Mouse (Mus musculus) E14TG2a.4 (cell line): ENCODE data around the gene Espn.

Experiments
- CTCF ChIP-seq: conservative IDR thresholded peaks from 2 replicates; pipeline ENCODE4 v1.5.1; 2014; ENCODE audit warnings: low read length
- POU5F1 ChIP-seq: IDR thresholded peaks from 2 replicates; pipeline ENCODE4 v1.6.1; 2014; ENCODE audit warnings: low read length, borderline replicate concordance

GRCm38 (mm10) chr4:152110689-152111088 lies 41.5 kb downstream of the Espn start:
- TF ChIP-seq CTCF, result no peak
- TF ChIP-seq POU5F1, result no peak
